Mouse (Mus musculus) frontal cortex, postnatal 10 days (tissue): Measurements from ENCODE around the gene Ubd.
"Not testable (repeated sequence)": the region's sequence is repeated elsewhere in the genome, so short reads cannot be mapped to it uniquely, and the experiment has no call there.

ENCODE experiments used
- DNase-seq, 2 experiments: peaks; one replicate each; pipeline ENCODE4 v3.0.0; 2022; ENCODE audit warnings: low spot score in 2 of 2, mixed read lengths in 1 of 2

Ubd gene

DNA sequence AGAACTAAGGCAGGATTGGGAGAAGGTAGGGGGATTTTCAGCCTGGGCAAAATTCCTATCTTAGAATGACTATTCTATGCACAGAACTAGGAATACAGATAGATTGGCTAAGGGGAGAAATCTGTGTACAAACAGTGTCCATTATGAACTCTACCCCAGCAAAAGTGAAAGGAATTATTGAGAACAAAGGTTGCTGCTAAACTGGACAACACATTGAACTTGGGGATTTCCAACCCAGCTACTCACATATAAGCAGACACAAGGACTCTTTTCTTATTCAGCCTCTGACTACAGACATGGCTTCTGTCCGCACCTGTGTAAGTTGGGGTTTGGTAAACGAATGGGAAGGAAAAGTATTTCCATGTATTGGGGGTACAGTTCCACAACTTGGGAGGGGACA lies at the start of gene Ubd:
Gene Ubd, plus strand, starts transcription at position 237 of the 400 bp plus-strand sequence.
- no peak for DNase-seq

DNA sequence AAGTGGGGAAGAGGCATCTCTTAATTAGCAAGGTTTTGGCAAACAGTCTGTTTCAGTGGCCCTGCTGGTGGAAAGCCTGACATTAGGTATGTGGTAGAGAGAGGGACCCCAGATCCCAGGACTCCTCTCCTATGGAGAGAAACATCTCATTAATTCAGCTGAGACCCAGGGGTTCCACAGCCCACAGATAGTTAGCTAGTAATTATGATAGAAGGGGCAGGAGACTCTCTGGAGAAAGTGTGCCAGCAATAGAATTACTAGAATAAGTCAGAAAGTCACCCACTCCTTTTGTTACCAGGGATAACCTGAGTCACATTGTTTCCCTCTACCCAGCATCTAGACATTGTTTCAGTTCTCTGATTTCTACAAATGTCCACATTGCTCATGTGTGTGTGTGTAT lies 32.3 kb upstream of the Ubd start, which contains the start of gene Olfr93:
Gene Olfr93, minus strand, starts transcription at position 101 of the 400 bp plus-strand sequence.
- no peak for DNase-seq

DNA sequence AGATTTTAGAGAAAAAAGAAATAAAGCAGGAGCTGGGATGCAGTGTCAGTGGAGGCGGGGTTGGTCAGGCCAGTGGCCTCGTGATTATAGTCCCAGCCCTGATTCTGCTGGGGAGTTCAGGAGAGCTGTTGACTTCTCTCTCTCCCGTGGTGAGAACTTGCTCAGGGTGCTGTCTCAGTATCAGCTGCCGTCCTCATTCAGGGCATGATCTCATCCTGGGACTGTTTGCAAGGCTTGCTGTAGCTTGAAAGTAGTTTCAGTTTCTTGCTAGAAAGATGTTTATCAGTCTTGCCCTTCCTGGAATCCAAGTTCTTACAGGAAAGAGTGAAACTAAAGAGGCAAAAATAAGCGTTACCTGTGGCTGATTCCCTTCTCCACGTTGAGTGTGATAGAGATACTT lies 8.2 kb upstream of the Ubd start:
- DNase-seq: no peak

DNA sequence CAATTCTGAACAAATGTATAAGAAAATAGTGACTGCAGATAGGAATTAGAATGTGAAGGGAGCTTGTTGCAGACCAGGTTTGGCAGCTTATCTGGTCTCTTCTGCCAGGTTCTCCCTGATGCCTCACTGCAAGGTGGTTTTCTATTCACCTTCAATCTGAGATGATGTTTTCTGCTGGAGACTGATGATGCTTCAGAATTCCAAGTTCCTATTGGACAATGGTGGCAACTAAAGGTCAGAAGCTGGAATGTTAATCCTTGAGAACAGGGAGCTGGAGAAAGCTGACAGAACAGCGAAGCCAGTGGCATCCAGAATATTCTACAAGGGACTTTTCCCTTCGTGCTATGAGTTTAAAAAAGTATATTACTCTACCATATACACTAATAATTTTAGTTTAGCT lies 3.0 kb upstream of the Ubd start:
- DNase-seq: no peak

DNA sequence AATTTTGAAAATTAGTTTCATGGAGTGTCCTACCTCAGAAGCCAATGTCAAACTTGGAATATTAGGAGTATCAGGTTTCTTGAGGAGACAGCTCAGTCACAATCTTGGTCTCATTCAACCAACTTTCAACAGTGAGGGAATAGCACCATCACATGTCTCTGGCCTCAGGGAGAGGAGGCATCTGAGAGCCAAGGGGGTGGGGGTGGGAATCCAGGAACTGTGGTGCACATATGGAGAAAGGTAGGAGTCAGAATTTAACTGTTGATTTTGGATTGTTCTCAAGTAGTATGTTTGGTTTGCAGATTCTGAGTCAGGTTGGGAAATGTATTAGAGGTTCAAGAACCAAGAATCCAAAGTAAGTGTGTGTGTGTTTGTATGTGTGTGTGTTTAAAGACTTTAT lies 660 bp upstream of the Ubd start:
- no peak for DNase-seq

DNA sequence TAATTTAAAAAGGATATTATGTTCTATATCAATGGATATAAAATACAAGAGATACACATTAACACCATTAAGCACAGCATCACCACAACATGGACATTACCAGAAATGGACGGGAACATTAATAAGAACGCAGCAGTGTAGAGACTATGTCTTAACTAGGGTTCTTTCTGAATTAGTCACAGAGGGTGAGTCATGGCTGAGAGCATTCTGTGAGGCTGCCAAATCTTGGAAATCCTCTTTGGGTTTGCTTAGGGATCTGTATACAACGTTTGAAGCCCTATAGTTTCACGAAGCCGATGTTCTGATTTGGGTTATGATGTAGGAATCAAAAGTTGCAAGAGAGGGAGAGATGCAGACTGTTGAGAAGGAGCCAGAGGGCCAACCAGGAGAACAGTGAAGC lies 1.1 kb downstream of the Ubd start:
- no peak for DNase-seq

DNA sequence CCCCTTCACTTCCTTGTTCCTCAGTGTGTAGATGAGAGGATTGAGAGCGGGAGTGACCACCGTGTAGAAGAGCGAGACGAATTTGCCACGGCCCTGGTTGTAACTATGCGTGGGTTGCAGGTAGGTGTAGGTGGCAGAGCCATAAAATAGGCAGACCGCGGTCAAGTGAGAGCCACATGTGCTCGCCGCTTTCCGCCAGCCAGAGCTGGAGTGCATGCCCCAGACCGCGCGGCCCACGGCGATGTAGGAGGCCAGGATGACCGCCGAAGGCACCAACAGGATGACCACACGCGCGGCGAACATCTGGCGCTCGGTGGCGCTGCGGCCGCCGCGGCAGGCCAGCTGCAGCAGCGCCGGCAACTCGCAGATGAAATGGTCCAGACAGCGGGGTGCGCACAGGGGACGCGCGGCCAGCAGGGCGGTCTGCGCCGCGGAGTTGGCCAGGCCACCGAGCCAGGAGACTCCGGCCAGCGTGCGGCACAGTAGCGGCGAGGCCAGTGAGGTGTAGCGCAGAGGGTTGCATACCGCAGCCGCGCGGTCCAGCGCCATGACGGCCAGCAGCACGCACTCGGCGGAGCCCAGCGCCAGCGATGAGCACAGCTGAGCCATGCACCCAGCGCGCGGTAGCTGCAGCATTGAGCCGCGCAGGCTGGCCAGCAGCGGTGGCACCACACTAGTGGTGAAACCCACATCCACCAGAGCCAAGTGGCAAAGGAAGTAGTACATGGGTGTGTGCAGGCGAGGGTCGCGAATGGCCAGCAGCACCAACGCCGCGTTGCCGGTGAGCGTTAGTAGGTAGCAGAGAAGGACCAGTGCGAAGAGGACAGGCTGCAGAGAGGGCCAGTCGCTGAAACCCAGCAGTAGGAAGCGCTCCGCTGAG lies 3.4 kb downstream of the Ubd start:
- DNase-seq: peak in 1 of 2 experiments; percentile 15

DNA sequence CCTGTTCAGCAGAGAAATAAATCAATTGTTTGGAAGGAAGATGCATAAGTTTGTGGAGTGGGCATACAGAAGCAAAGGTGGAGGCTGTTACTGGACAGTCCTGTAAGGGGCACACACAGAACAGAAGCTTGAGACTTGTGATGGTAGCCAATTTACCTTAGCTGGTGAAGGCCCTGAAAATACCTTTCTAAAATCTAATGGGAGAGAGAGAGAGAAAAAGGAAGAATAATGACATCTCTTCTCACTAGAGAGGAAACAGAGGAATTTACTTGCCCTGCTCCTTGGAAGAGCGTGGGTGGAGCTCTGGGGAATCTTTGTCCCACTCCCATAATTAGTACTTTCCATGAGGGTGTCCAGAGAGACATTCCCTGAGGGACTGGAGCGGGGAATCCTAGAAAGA lies 7.2 kb downstream of the Ubd start, which contains the start of gene Olfr94:
Gene Olfr94, minus strand, starts transcription at position 101 of the 400 bp plus-strand sequence.
- no peak for DNase-seq

DNA sequence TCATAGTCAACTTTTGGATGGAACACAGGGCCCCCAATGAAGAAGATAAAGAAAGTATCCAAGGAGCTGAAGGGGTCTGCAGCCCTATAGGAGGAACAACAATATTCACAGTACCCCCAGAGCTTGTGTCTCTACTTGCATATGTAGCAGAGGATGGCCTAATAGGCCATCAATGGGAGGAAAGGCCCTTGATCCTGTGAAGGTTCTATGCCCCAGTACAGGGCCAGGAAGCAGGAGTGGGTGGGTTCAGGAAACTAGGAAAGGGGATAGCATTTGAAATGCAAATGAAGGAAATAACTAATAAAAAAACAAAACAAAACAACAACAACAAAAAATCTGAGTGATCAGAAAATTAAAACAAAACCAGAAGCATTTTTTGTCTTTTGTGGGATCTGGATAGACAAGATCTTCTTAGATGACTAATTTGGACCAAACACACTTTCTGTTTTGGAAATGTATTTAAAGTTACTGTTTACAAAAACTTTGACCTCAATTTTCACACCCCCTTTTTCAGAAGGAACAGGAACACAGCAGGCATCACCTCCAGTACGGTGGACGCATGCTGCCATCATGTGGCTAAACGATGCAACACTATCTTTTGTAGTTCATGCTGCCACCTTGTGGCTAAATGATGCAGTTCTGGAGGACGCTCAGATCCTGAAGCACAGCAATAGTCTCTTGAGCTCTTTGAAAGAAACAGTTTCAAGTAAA lies 9.7 kb downstream of the Ubd start:
- DNase-seq: peak; percentile 54 to 82

DNA sequence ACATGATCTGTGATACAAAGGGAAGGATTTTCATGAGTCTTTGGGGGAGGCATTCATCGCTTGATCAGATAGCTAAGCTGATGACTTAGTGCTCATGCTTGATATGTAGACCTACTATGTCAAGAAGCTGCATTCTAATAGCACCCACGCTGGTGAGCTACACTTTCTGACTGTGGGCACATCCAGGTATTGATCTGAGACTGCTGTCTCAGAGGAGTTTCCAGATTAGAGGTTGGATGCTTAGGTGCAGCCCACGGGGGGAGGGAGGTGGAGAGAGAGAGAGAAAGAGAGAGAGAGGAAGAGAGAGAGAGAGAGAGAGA lies 10.2 kb downstream of the Ubd start:
- no peak for DNase-seq

DNA sequence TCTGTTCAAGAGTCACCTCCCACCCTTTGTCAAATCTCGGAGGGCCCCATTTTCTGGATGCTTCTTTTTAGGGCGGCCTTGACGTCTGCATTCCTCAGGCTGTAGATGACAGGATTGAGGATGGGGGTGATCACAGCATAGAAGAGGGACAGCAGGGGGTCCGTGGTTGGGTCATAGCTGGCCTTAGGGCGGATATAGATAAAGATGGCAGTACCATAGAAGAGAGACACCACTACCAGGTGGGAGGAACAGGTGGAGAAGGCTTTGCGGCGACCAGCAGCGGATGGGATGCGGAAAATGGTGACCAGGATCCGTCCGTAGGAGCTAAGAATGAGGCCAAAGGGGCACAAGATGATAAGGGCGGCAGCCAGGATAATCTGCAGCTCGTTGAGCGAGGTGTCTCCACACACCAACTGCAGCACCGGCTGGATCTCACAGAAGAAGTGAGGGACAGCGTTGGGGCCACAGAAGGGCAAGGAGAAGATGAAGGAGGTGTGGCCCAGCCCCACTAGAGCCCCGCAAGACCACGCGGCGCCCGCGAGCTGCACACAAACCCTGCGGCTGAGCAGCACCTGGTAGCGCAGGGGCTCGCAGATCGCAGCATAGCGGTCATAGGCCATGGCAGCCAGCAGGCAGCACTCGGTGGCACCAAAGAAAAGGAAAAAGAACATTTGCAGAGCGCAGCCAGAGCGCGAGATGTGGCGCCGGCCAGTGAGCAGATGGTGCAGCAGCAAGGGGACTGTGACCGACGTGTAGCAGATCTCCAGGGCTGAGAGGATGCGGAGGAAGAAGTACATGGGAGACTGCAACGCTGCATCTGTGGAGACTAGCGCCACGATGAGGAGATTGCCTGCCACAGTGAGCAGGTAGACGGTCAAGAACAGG lies 17.4 kb downstream of the Ubd start:
- DNase-seq: no peak

DNA sequence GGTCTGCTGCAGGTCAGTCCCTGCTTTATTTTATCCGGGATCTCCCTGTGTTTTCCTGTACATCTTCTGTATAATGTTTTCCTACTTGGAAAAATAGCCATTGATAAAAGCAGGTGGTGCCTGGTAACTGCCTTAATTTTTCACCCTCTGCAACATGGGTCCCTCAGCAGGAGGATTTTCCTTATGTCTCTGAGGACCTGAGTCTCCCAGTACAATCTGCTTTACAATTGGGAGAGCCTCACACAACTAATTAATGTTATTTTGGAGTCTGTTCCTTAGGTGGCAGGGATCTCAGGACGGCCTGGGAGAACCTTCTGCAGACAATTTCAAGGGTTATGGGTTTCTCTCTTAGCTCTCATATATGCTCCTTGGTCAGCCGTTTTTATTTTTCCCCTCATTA lies 19.3 kb downstream of the Ubd start, which contains the start of gene Olfr95:
Gene Olfr95, minus strand, starts transcription at position 101 of the 400 bp plus-strand sequence.
- DNase-seq: no peak

DNA sequence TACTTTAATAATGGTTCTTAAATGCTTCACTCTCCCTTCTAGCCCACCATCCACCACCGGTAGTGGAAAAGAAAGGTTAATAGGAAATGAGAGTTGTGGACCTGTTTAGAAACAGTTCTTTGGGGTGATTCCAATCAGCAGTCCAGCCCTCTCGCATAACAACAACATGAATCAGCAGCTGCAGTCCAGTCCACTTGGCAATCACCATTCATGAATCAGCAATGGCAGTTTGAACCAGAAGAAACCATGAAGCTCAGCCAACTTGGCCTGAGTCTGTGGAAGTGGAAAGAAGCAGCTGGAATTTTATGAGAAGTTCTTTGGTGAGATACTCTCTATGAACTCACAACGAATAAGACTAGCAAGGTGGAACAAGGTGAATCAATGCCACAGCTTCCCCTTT lies 24.8 kb downstream of the Ubd start:
- DNase-seq: no peak

DNA sequence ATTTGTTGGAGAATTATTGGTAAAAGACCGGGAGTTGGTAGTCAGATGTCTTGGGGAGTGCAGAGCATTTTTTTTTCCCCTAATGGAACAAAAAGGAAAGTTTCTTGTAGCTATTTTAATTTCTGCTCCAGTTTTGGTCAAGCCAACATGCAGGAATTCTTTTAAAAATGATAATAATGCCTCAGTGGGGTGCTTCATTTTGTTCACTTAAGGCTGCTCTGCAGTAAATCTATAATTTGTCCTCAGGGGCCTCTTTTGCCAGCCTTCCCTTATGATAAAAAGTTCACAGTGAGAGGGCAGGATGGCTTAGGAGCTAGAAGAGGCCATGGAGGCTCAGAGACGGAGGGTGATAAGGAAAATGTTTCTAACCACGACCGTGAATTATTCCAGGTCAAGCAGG lies 26.2 kb downstream of the Ubd start, which contains the start of gene Olfr96:
Gene Olfr96, plus strand, starts transcription at position 301 of the 400 bp plus-strand sequence.
- no peak for DNase-seq

DNA sequence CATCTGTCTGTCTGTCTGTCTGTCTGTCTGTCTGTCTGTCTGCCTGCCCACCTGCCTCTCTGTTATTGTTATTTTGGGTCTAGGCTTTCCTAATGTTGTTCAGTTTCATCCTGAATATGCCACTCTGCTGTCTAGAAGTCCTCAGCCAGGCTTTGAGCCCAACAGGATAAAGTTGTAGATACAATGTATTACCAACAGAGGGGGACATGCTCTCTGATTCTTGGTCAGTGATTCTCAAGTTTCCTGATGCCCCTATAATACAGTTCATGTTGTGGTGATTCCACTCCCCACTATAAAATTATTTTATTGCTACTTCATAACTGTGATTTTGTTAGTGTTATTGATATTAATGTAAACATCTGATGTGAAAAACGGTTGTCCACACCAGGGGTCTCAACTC lies 28.2 kb downstream of the Ubd start:
- DNase-seq: no peak

DNA sequence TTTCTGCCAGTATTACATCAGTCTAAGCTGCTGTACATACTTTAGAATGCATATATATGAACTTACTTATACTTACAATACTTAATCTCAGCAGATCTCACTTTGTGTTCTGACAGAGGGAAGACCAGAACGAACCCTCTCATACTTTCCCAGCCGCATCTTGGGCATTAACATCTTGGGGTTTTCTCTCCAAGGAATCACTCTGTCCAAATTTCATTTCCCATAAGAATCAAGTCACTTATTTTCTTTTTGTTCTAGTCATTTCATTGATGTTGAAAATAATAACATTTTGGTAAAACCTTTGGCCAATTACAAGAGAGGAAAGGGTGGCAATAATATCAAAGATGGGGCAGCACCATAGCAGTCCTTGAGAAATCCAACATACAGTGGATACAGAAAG lies 43.5 kb downstream of the Ubd start, which contains the start of gene Olfr97:
Gene Olfr97, minus strand, starts transcription at position 101 of the 400 bp plus-strand sequence.
- not testable (repeated sequence) for DNase-seq

DNA sequence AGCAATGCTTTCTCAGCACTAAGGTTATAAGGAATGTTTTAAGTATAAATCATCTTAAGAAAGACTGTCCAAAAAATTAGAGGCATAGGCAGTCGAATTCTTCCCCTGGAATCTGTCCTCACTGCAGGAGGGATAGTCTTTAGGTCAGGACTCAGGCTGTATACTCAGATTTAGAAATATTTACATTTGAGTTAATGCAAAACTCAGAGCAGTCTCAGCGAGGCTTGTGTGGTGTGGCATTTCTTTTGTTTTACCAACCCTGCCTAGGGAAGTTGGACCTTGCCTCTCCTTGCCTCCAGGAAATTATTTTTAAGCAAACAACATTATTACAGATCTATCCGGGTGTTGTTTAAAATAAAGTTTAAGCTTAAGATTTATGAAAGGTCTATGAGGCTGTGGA lies 48.5 kb downstream of the Ubd start:
- DNase-seq: no peak
